Mouse (Mus musculus) cerebellum, adult 2 months (tissue): ENCODE measurements around the gene Pwwp2b. TPM values are rescaled to one million over a fixed set of nuclear protein-coding genes. Genes with fewer than 3 reads are reported as not detected.

Experiments
- DNase-seq, 2 experiments: peaks; one replicate each; pipeline ENCODE4 v3.0.0; 2021
- H3K27ac ChIP-seq: fragments of 200-500 bp; 2 replicates; pipeline ENCODE4 v1.5.1; 2012; ENCODE audit warnings: low read length, control low read depth, inconsistent platforms; ENCODE audit not compliant: insufficient read depth
- H3K27me3 ChIP-seq: fragments of 200-500 bp; 2 replicates; pipeline ENCODE4 v1.6.1; 2012; ENCODE audit warnings: inconsistent platforms, mild to moderate bottlenecking, low read length, moderate library complexity; ENCODE audit not compliant: control insufficient read depth, insufficient read depth
- H3K4me1 ChIP-seq: fragments of 200-500 bp; 2 replicates; pipeline ENCODE4 v1.6.1; 2011; ENCODE audit warnings: low read length; ENCODE audit not compliant: control insufficient read depth, insufficient read depth
- H3K4me3 ChIP-seq: fragments of 200-500 bp; replicated peaks from 2 replicates; pipeline ENCODE3; 2011; ENCODE audit warnings: mild to moderate bottlenecking, low read depth, low read length, control low read depth; ENCODE audit not compliant: insufficient read depth
- CTCF ChIP-seq: fragments of 200-500 bp; IDR thresholded peaks from 2 replicates; pipeline ENCODE4 v1.5.1; 2011; ENCODE audit warnings: low read depth, mild to moderate bottlenecking, control low read depth, low read length, moderate library complexity, borderline replicate concordance; ENCODE audit not compliant: insufficient read depth
- POLR2A ChIP-seq: fragments of 200-500 bp; IDR thresholded peaks from 2 replicates; pipeline ENCODE4 v1.6.1; 2011; ENCODE audit warnings: low read length, control low read depth, borderline replicate concordance; ENCODE audit not compliant: insufficient read depth
- WGBS: fragments of 180-500 bp; shearing (Covaris S2); methylation state at CpG from one replicate; pipeline ENCODE4 v1.1.7; 2018; 5-methylcytosine and 5-hydroxymethylcytosine counted together
- polyA plus RNA-seq: library from polyadenylated mRNA; depleted of rRNA; stranded (reverse); fragments of >200 nt; gene quantifications from 2 replicates; pipeline ENCODE4 v1.2.3, GENCODE M21; 2012; rRNA removed

Pwwp2b gene
- polyA plus RNA-seq = 8.9 and 9.9 TPM in 2 replicates

GRCm38 (mm10) chr7:139247881-139248614 is at the start of gene Pwwp2b:
Pwwp2b (plus strand) TSS chr7:139248482.
- DNase-seq = peak; percentile 82 to 83
- TF ChIP-seq CTCF (no peak), POLR2A (peak; percentile 67)
- no peaks in the 10 kb centered on the region for H3K27me3 ChIP-seq
- peaks cover 8% of the 10 kb centered on the region; the same call in 1 of the 2 replicates for H3K4me1 ChIP-seq
- H3K27ac ChIP-seq = peak within 1 kb of the TSS; percentile 95
- 1% methylated on average over 69 of the region's 72 CpGs for WGBS
- peak within 1 kb of the TSS; percentile 81 for H3K4me3 ChIP-seq

DNA sequence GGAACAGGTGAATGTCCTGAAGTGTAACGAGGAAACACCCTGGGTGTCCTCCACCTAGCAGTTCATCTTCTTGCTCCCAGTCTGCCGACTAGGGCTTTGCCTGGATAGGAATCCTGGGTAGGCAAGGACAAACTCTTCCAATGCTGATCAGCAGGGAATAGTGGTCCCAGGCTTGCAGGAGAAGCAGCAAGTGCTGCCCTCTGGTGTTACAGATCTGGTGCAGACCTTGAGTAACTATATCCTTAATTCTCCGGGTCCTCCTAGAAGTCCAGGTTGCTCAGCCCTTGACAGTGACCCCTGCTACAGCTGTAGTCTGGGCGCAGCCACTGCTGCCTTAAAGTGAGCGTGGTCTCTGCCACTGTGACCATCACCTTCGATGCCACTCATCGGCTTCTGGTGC is 48.2 kb upstream of the Pwwp2b start:
- no peaks in the 10 kb centered on the region for H3K4me1 ChIP-seq
- 24% methylated on average over 7 of the region's 7 CpGs for WGBS
- TF ChIP-seq POLR2A = no peak
- TF ChIP-seq CTCF = peak; percentile 95
- no peak overlapping the region for H3K27ac ChIP-seq
- H3K27me3 ChIP-seq = no peaks in the 10 kb centered on the region
- H3K4me3 ChIP-seq = no peak overlapping the region
- peak; percentile 71 to 74 for DNase-seq

DNA sequence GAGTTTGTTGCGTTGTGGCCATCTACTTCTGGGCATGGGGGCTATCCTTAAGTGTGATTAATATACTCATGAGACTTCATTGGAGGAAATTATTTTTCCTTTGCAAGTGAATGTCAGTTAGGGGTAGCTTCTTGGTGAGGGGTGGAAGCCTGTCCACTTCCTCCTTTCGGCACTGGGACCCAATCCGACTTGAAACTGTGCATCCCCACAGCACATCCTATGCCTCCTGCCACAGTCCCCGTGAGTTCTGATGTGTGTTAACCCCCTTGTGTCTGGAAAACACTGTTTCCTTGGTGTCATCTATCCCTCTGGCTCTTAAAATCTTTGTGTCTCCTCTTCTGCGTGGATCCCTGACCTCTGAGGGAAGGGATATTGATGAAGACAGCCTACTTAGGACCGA is 47.1 kb upstream of the Pwwp2b start:
- TF ChIP-seq POLR2A (no peak), CTCF (no peak)
- Histone ChIP-seq H3K27ac (no peak overlapping the region), H3K4me1 (no peaks in the 10 kb centered on the region), H3K27me3 (no peaks in the 10 kb centered on the region), H3K4me3 (no peak overlapping the region)
- no peak for DNase-seq
- WGBS = 68% methylated on average over 6 of the region's 6 CpGs

DNA sequence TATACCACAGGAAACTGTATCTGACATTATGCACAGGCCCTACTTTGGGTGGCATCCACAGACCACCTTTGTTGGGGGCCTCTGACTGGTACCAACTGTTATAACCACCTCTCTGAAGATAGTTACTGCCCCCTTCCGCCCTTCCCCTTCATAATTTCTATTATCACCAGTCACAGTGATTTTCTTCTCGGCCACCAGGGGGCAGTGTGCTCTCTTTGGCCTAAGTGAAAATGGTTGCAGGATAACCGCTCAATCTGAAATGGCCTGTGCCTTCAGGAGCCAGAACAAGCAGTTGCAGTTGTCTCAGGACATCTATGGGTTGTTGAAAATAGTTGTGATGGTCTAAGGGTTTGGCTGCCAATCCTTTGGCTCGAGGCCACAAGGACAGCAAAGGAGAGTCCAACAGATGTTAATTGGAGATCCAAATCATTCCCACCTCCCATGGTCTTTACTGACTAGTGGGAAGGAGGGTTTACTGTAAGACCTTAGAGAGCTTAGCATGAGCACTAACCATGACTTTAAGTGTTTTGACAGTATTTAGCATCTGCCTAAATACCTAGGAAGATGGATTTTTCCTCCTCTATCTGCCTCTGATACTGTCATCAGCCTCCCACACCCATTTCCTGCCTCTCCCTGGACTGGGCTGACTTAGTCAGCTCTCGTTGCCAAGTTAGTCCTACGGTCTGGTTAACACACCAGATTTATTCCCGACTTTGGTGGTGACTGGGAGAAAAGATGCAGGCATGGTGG is 40.1 kb upstream of the Pwwp2b start:
- no peaks in the 10 kb centered on the region for H3K4me1 ChIP-seq
- no peak overlapping the region for H3K4me3 ChIP-seq
- no peak for TF ChIP-seq POLR2A
- peak; percentile 73 for TF ChIP-seq CTCF
- no peak overlapping the region for H3K27ac ChIP-seq
- no peaks in the 10 kb centered on the region for H3K27me3 ChIP-seq
- peak; percentile 32 to 44 for DNase-seq
- WGBS = 21% methylated on average over 7 of the region's 7 CpGs

- H3K4me3 ChIP-seq = no peak overlapping the region
- WGBS = 97% methylated on average over 4 of the region's 4 CpGs
- DNase-seq = no peak
- H3K4me1 ChIP-seq = no peaks in the 10 kb centered on the region
- H3K27me3 ChIP-seq = no peaks in the 10 kb centered on the region
- H3K27ac ChIP-seq = no peak overlapping the region
- TF ChIP-seq CTCF = no peak
- TF ChIP-seq POLR2A = no peak
Measured at GRCm38 (mm10) chr7:139208773-139209095, 39.5 kb upstream of the Pwwp2b start.

DNA sequence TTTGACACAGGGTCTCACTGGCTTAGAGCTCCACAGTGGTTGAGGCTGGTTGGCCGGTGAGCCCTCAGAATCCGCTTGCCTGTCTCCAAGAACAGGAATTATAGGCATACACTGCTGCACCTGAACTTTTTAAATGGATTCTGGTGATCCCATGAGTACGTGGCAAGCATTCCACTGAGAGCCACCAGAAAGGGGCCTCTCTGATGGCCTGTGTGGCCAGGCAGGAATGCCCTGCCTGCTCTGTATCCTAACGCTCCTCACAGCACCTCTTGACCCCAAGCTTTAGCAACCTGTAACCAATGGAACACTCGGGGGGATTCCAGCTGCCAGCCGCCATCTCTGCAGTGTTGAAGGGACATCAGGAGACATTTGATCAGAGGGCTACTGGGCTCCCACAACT is 36.5 kb upstream of the Pwwp2b start:
- TF ChIP-seq CTCF = no peak
- TF ChIP-seq POLR2A = no peak
- 93% methylated on average over 6 of the region's 6 CpGs for WGBS

GRCm38 (mm10) chr7:139212754-139213745 is 35.2 kb upstream of the Pwwp2b start, which contains the start of the genes Lrrc27 and Stk32c:
Lrrc27 (plus strand) TSS chr7:139212988.
Stk32c (minus strand) TSS chr7:139213307.
- TF ChIP-seq CTCF (no peak), POLR2A (peak; percentile 80; the same call in 1 of the 2 replicates)
- H3K4me3 ChIP-seq = peak within 1 kb of the TSS; percentile 81
- WGBS = 2% methylated on average over 53 of the region's 53 CpGs
- peak within 1 kb of the TSS; percentile 73 for H3K27ac ChIP-seq
- H3K4me1 ChIP-seq = no peaks in the 10 kb centered on the region
- H3K27me3 ChIP-seq = no peaks in the 10 kb centered on the region
- peak; percentile 99 for DNase-seq

More for the DNA sequence above, 36.5 kb upstream of the Pwwp2b start:
- H3K27me3 ChIP-seq = no peaks in the 10 kb centered on the region
- no peaks in the 10 kb centered on the region for H3K4me1 ChIP-seq
- no peak for DNase-seq
- H3K27ac ChIP-seq = no peak overlapping the region
- H3K4me3 ChIP-seq = no peak overlapping the region
